Comparison of ENCODE assay signal across 12 mouse cellular contexts in genomic region chr9:43003017-43003416, GRCm38 (mm10).
"Had no signal": no experiment of that assay in that cellular context is flagged by ENCODE, and none has a peak within 500 bp of the region (broad histone marks: within the 10 kb centered on the region; RNA-seq: fewer than 3 reads in every experiment).

No protein-coding gene starts in this region.

- H3K4me2 ChIP-seq: intestine, embryonic 15.5 days; kidney, embryonic 15.5 days; limb, embryonic 13.5 days; lung, embryonic 14.5 days; midbrain, embryonic 13.5 days had no signal

- H3K9ac ChIP-seq: intestine, embryonic 15.5 days; kidney, embryonic 15.5 days; limb, embryonic 13.5 days; liver, embryonic 14.5 days; lung, embryonic 14.5 days; midbrain, embryonic 13.5 days had no signal

- H3K27me3 ChIP-seq: intestine, embryonic 15.5 days; kidney, embryonic 15.5 days; limb, embryonic 13.5 days; midbrain, embryonic 13.5 days had no signal

- H3K27ac ChIP-seq: intestine, embryonic 15.5 days; kidney, embryonic 15.5 days; limb, embryonic 13.5 days; liver, embryonic 14.5 days; midbrain, embryonic 13.5 days had no signal

- H3K9me3 ChIP-seq: intestine, embryonic 15.5 days; kidney, embryonic 15.5 days; midbrain, embryonic 13.5 days had no signal

- ATAC-seq: intestine, embryonic 15.5 days; midbrain, embryonic 13.5 days had no signal

- DNase-seq: kidney, adult 2 months; kidney, postnatal 14 days; layer of hippocampus, adult 9-11 months; layer of hippocampus, postnatal 36 days; lung, embryonic 14.5 days; right cerebral cortex, postnatal 14 days; thymus, postnatal 36 days had no signal

- H3K4me1 ChIP-seq: intestine, embryonic 15.5 days; kidney, embryonic 15.5 days; midbrain, embryonic 13.5 days had no signal

- H3K4me3 ChIP-seq: intestine, embryonic 15.5 days; kidney, embryonic 15.5 days; limb, embryonic 13.5 days; midbrain, embryonic 13.5 days had no signal
